Mouse (Mus musculus) lung, postnatal 0 days (tissue): Measurements from ENCODE around the gene Psip1.

Experiments
- CTCF ChIP-seq: IDR thresholded peaks from 2 replicates; pipeline ENCODE4 v1.5.1; 2016; ENCODE audit warnings: antibody characterized with exemption, mild to moderate bottlenecking
- EP300 ChIP-seq: IDR thresholded peaks from 2 replicates; pipeline ENCODE4 v1.6.1; 2016; ENCODE audit warnings: antibody characterized with exemption, mild to moderate bottlenecking, control low read depth

DNA sequence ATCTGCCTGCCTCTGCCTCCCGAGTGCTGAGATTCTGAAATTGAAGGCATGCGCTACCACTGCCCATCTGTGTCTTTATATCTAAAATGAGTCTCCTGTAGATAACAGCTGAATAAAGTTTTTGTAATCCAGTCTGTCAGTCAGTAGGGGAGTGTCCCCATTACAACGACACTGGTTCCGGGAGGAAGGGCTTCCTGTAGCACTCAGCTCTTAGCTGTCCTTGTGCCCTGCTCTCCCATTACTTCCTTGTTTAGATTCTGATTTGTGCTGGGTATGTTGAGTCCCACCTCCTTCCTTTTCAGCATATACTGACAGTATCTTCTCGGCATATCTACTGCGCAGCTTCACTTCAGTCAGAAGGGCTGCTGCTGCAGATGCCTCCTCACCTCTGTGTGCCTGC lies 53.4 kb downstream of the Psip1 start:
- TF ChIP-seq CTCF (no peak), EP300 (no peak)
